Mouse (Mus musculus) urinary bladder, postnatal 10 days (tissue): ENCODE data around the gene Adgrg1.
"Not testable (repeated sequence)": the region's sequence is repeated elsewhere in the genome, so short reads cannot be mapped to it uniquely, and the experiment has no call there.

Experiments
- DNase-seq: peaks from one replicate; pipeline ENCODE4 v3.0.0; 2022; ENCODE audit warnings: low spot score

Gene Adgrg1

GRCm38 (mm10) chr8:94996037-94996436 is 21.5 kb downstream of the Adgrg1 start:
- DNase-seq = no peak

GRCm38 (mm10) chr8:94996899-94997856 is 22.6 kb downstream of the Adgrg1 start:
- no peak for DNase-seq

GRCm38 (mm10) chr8:94997857-94998243 is 23.3 kb downstream of the Adgrg1 start:
- DNase-seq = no peak

GRCm38 (mm10) chr8:94998431-94998830 is 23.9 kb downstream of the Adgrg1 start:
- no peak for DNase-seq

GRCm38 (mm10) chr8:94999004-94999403 is 24.5 kb downstream of the Adgrg1 start:
- no peak for DNase-seq

- DNase-seq = no peak
Measured at GRCm38 (mm10) chr8:94999956-95000355, 25.4 kb downstream of the Adgrg1 start.

GRCm38 (mm10) chr8:95000684-95001083 is 26.1 kb downstream of the Adgrg1 start:
- DNase-seq = no peak

- DNase-seq = no peak
Measured at GRCm38 (mm10) chr8:95001165-95001564, 26.6 kb downstream of the Adgrg1 start.

- no peak for DNase-seq
Measured at GRCm38 (mm10) chr8:95001655-95002054, 27.1 kb downstream of the Adgrg1 start.

- DNase-seq = no peak
Measured at GRCm38 (mm10) chr8:95002089-95002655, 27.6 kb downstream of the Adgrg1 start.

- no peak for DNase-seq
Measured at GRCm38 (mm10) chr8:95012442-95012919, 37.9 kb downstream of the Adgrg1 start.

- DNase-seq = no peak
Measured at GRCm38 (mm10) chr8:95015866-95016265, 41.3 kb downstream of the Adgrg1 start.

- DNase-seq = no peak
Measured at GRCm38 (mm10) chr8:95016684-95017083, 42.1 kb downstream of the Adgrg1 start.

GRCm38 (mm10) chr8:95017451-95017850 is 42.9 kb downstream of the Adgrg1 start, which contains the start of gene Adgrg3:
Gene Adgrg3, plus strand, starts transcription at chr8:95017692.
- DNase-seq = no peak

GRCm38 (mm10) chr8:95017969-95018635 is 43.6 kb downstream of the Adgrg1 start:
- no peak for DNase-seq

GRCm38 (mm10) chr8:95020293-95020777 is 45.8 kb downstream of the Adgrg1 start:
- DNase-seq = no peak

- DNase-seq = no peak
Measured at GRCm38 (mm10) chr8:95020821-95021220, 46.3 kb downstream of the Adgrg1 start.

- no peak for DNase-seq
Measured at GRCm38 (mm10) chr8:95023201-95023600, 48.6 kb downstream of the Adgrg1 start.

- DNase-seq = no peak
Measured at GRCm38 (mm10) chr8:95024387-95024786, 49.8 kb downstream of the Adgrg1 start.

- DNase-seq = no peak
Measured at GRCm38 (mm10) chr8:95025421-95025820, 50.9 kb downstream of the Adgrg1 start.

- DNase-seq = not testable (repeated sequence)
Measured at GRCm38 (mm10) chr8:95028391-95028790, 53.8 kb downstream of the Adgrg1 start.
